Mouse (Mus musculus): ENCODE data around the gene Dchs1. TPM values are rescaled to one million over a fixed set of nuclear protein-coding genes. Genes with fewer than 3 reads are reported as not detected.

The Dchs1 gene
- 1.7 TPM for polyA plus RNA-seq (2015; fragmentation: Illumina TruSeq; extraction: RNeasy Lipid Tissue Mini Kit (QIAGEN cat#74804); ENCODE audit: insufficient read depth, low read depth, low replicate concordance)

GRCm38 (mm10) chr7:105787285-105788140, at the start of gene Dchs1:
Gene Dchs1 (minus strand): TSS chr7:105787654.

DNA sequence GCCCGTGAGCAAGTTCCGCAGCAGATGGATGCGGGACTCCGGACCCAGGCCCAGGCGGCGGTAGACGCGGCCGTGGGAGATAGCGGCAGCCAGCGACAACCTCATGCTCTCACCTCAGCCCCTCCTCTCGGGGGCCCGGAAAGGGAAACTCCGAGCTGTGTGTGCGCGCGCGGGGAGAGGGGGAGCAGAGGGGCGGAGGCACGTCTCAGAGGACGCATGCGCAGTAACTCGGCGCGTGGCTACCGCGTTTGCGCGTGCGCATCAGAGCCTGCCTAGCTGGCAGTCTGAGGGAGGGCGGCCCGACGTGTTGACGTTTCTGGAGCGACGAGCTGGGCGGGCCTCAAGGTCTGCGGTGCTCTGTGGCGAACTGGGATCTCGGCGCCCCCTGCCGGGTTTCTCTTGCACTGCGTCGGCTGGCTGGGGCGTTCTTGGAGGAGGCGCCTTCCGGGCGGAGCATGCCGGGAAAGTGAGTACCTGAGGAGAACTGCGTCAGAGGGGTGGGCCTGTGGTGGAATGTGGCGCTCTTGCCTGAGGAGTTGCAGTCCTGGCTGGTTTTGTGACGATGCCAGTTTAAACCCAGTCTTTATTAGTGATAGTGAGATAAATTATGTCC, 23.5 kb upstream of the Dchs1 start, which contains the start of gene Mrpl17:
Gene Mrpl17, minus strand, starts transcription at position 223 of the 613 bp plus-strand sequence.

DNA sequence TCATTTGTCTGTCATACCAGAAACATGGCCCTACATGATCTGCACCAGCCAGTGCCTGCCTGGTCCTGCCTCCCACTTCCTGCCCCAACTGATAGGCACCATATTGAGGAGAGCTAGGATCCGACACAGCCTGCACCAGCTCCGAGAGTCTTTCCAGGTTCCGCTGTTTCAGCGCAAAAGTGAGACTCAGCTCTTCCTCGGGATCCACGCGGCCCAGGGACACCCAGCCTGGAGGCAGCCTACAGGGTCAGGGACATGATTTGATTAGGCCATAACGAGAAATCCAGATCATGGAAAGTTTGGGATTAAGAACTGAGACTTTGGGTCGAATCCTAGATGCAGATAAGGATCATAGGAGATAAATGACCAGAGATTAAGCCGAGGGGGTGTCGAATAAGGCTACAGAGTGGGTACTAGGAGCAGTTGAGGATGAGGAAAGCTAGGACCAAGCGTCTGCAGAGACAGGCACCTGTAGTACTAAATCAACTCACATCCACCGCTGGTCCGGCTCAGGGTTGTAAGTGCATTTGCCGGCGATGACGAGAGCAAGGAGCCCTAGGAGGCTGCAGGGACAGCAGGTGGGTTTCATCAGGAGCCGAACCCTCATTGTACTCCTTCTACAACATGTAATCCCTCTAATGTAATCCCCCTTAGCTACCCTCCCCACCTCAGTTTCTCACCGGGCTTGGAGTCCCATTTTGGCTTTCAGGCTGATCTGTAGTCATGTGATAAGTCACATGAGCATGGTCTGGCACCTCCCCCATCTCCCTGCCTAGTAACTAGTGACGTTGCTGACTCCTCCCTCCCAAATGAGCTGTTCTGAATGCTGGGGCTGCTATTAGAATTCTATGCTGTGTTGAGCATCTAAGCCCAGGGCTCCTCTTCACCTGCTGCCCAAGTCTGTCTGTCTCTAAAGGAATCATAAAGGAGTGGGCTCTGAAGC, 35.7 kb downstream of the Dchs1 start, which contains the start of gene Tpp1:
Gene Tpp1, minus strand, starts transcription at position 745 of the 943 bp plus-strand sequence.

GRCm38 (mm10) chr7:105743926-105744590, 43.4 kb downstream of the Dchs1 start, which contains the start of gene Taf10:
Gene Taf10 (minus strand): TSS chr7:105744361.

DNA sequence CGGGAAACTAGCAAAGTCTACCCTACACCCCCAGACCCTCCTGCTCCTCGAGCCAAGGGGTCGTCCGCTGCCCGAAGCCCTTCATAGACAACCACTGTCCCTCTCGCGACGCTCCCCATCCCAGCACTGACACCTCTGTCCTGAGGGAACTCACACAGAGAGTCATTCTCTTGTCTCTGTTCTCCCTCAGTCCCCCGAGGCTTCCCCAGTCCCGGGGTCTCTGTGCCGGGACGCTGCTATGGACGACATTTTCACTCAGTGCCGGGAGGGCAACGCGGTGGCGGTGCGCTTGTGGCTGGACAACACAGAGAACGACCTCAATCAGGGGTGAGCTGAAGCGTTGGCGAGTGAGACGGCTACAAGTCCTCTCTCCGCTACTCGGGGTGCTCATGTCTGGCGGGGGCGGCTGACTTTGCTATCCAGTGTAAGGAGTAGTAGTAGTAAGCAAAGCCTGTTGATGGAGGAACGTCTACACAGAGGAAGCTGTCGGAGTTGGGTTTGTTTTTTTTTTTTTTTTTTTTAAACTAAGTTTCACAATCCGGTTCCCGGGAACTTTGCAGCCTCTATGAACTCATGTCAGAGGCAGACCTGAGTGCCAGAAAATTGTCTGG, 50.4 kb downstream of the Dchs1 start, which contains the start of gene Rrp8:
Gene Rrp8, minus strand, starts transcription at position 475 of the 611 bp plus-strand sequence.

DNA sequence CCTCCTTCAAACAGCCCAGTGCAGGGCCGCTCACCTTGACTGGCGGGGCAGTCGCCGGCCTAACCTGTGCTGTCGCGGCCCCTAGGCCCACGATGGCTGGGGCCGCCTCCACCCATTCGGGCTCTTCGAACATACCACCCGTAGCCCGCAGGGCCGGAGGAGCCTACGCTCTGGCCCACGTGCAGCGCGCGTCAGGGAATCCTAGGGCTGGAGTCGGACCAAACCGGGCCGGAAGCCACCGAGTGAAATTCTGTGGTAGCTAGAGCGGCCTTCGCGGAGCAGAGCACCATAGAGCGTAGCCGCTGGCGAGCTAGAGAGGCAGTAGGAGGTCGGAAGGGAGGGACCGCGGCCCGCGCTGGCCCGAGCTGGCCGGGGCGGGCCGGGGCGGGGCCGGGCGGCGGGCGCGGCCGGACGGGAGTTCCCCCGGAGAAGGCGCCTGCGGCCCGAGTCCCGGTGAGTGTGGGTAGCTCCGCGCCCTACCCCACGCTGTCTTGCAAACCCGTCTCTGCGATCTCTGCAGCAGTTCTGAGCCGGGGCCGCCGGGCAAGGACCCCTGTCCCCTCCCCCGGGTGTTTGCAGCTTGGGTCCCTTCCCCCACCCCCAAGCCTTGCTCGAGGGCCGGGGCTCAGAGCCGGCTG, 51.1 kb downstream of the Dchs1 start, which contains the start of gene Ilk:
Gene Ilk, plus strand, starts transcription at position 329 of the 638 bp plus-strand sequence.

Other genes with a start within 250 kb of the Dchs1 start
- gene Smpd1, start 233.3 kb downstream of the Dchs1 start, polyA plus RNA-seq (2015; fragmentation: Illumina TruSeq; extraction: RNeasy Lipid Tissue Mini Kit (QIAGEN cat#74804); ENCODE audit: insufficient read depth, low read depth, low replicate concordance): 10.9 TPM
- 3.9 TPM for gene Apbb1, start 206.0 kb downstream of the Dchs1 start, polyA plus RNA-seq (2015; fragmentation: Illumina TruSeq; extraction: RNeasy Lipid Tissue Mini Kit (QIAGEN cat#74804); ENCODE audit: insufficient read depth, low read depth, low replicate concordance)
- not detected for gene Hpx, start 187.5 kb downstream of the Dchs1 start, polyA plus RNA-seq (2015; fragmentation: Illumina TruSeq; extraction: RNeasy Lipid Tissue Mini Kit (QIAGEN cat#74804); ENCODE audit: insufficient read depth, low read depth, low replicate concordance)
- 22.4 TPM for gene Trim3, start 154.1 kb downstream of the Dchs1 start, polyA plus RNA-seq (2015; fragmentation: Illumina TruSeq; extraction: RNeasy Lipid Tissue Mini Kit (QIAGEN cat#74804); ENCODE audit: insufficient read depth, low read depth, low replicate concordance)
- 41.8 TPM for gene Timm10b, start 147.6 kb downstream of the Dchs1 start, polyA plus RNA-seq (2015; fragmentation: Illumina TruSeq; extraction: RNeasy Lipid Tissue Mini Kit (QIAGEN cat#74804); ENCODE audit: insufficient read depth, low read depth, low replicate concordance)
- gene Arfip2, start 147.2 kb downstream of the Dchs1 start, polyA plus RNA-seq (2015; fragmentation: Illumina TruSeq; extraction: RNeasy Lipid Tissue Mini Kit (QIAGEN cat#74804); ENCODE audit: insufficient read depth, low read depth, low replicate concordance): 22.3 TPM
- 1.1 TPM for gene Gm45799, start 147.1 kb downstream of the Dchs1 start, polyA plus RNA-seq (2015; fragmentation: Illumina TruSeq; extraction: RNeasy Lipid Tissue Mini Kit (QIAGEN cat#74804); ENCODE audit: insufficient read depth, low read depth, low replicate concordance)
- gene Dnhd1, start 136.8 kb downstream of the Dchs1 start, polyA plus RNA-seq (2015; fragmentation: Illumina TruSeq; extraction: RNeasy Lipid Tissue Mini Kit (QIAGEN cat#74804); ENCODE audit: insufficient read depth, low read depth, low replicate concordance): 3.7 TPM
- 59.5 TPM for gene Ilk, start 51.1 kb downstream of the Dchs1 start, polyA plus RNA-seq (2015; fragmentation: Illumina TruSeq; extraction: RNeasy Lipid Tissue Mini Kit (QIAGEN cat#74804); ENCODE audit: insufficient read depth, low read depth, low replicate concordance)
- gene Rrp8, start 50.3 kb downstream of the Dchs1 start, polyA plus RNA-seq (2015; fragmentation: Illumina TruSeq; extraction: RNeasy Lipid Tissue Mini Kit (QIAGEN cat#74804); ENCODE audit: insufficient read depth, low read depth, low replicate concordance): 4.2 TPM
- 48.7 TPM for gene Taf10, start 43.3 kb downstream of the Dchs1 start, polyA plus RNA-seq (2015; fragmentation: Illumina TruSeq; extraction: RNeasy Lipid Tissue Mini Kit (QIAGEN cat#74804); ENCODE audit: insufficient read depth, low read depth, low replicate concordance)
- 22.7 TPM for gene Tpp1, start 35.4 kb downstream of the Dchs1 start, polyA plus RNA-seq (2015; fragmentation: Illumina TruSeq; extraction: RNeasy Lipid Tissue Mini Kit (QIAGEN cat#74804); ENCODE audit: insufficient read depth, low read depth, low replicate concordance)
- 40.2 TPM for gene Mrpl17, start 23.4 kb upstream of the Dchs1 start, polyA plus RNA-seq (2015; fragmentation: Illumina TruSeq; extraction: RNeasy Lipid Tissue Mini Kit (QIAGEN cat#74804); ENCODE audit: insufficient read depth, low read depth, low replicate concordance)
- 4.0 TPM for gene Gm4070, start 166.3 kb upstream of the Dchs1 start, polyA plus RNA-seq (2015; fragmentation: Illumina TruSeq; extraction: RNeasy Lipid Tissue Mini Kit (QIAGEN cat#74804); ENCODE audit: insufficient read depth, low read depth, low replicate concordance)

All from pancreas, adult 10 weeks (tissue).